Mouse (Mus musculus) liver, embryonic 14.5 days (tissue): ENCODE data around the gene Slc37a4.

Experiments used
- CTCF ChIP-seq: IDR thresholded peaks from 2 replicates; pipeline ENCODE4 v1.5.1; 2016; ENCODE audit warnings: antibody characterized with exemption, low read depth, control low read depth
- EP300 ChIP-seq: IDR thresholded peaks from 2 replicates; pipeline ENCODE4 v1.6.1; 2016; ENCODE audit warnings: antibody characterized with exemption, low read depth

DNA sequence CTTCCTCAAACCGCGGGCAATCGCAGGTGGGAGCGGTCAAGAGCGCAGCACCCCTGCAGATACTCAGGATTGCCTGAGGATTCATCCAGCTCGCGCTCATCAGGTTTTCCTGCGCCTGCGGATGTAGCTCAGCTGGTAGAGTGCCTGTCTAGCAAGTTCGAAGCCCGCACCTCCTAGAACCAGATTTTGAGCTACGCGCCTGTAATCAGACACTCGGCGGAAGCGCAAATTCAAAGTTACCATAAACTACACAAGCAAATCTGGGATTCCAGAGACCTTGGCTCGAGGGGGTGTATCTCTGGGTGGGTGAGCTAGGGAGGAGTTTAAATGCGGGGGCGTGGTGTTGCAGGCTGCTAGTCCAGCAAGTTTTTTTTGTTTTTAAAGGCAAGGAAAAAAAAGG lies 44.3 kb downstream of the Slc37a4 start, which contains the start of gene Foxr1:
- TF ChIP-seq CTCF, result no peak
- no peak for TF ChIP-seq EP300
